Mouse (Mus musculus) embryo, embryonic 10 days (tissue): ENCODE data around the gene Eif4e2.
A peak's percentile ranks its signal among the peaks of the same experiment; 100 is the strongest.

ENCODE experiments used
- DNase-seq: peaks from one replicate; pipeline ENCODE4 v3.0.0-alpha.2; 2015; ENCODE audit warnings: low spot score

The Eif4e2 gene

DNA sequence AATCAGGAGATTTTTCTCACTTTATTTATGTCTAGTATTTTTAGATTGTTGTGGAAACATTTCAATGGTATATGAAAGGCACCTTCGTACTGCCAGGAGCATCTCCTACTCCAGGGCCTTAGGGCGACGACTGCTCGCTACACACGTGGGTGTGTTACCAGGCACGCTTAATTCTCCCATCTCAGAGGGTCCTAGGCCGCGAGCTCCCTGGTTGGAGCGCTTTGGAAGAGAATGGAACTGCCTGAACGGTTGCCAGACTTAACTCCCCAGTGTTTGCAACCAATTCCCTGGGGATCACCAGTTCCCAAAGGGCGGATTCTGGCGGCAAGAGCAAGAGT is 50.1 kb downstream of the Eif4e2 start:
- no peak for DNase-seq

DNA sequence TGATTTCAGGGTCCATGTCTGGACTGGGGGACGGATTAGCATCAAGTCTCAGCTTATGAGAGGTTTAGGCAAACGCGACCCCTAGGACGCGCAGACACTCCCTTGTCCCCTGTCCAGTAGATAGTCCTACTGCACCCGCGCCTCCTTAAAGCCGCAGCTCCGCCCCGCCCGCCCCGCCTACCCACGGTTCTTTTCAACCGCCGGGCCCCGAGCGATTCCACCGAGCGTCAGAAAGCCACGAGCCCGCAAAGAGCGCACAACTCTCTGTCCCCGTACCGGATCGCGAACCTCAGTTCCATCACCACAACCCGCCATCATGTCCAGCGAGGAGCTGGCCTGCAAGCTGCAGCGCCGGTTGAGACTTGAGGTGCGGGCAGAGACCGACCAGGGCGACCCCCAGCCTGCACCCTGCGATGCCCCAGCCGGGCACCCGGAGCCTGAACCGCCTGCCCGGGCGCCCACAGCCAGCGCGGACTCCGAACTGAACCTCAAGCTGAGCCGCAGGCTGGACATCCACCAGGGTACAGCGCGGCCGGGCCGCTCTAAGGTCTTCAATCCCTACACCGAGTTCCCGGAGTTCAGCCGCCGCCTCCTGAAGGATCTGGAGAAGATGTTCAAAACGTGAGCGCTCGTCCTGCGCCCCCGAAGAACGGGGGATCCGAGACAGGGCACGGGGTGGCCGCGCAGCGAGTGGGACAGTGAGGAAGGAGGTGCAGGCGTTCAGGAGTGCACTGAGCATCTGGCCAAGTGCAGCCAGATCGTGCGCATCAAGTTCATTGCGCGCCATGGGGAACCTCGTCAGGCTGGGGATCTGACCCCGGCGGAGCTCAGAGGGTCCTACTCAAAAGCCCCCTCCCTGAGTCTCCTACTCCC is 50.7 kb downstream of the Eif4e2 start, which contains the start of gene Efhd1:
Gene Efhd1 (plus strand): TSS at position 230 of the 873 bp plus-strand sequence.
- peak; percentile 49 for DNase-seq

DNA sequence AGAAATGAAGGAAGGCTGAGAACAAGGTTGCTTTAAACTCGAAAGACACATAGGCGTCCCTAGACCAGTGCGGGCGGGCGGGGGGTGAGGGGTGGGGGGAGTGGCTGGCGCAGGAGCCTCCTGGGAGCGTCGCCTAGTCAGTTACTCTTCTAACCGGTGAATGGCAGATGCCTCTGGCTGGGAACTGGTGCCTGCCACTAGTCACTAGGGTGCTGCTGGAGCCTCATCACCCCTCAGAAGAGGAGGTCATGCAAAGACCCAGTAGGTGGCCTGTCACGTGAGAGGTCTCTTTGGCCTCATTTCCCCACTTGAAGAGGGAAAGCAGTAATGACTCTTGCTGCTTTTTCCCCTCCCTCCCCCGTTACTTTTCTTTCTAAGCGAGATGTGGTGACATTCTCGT is 51.5 kb downstream of the Eif4e2 start:
- DNase-seq = no peak

DNA sequence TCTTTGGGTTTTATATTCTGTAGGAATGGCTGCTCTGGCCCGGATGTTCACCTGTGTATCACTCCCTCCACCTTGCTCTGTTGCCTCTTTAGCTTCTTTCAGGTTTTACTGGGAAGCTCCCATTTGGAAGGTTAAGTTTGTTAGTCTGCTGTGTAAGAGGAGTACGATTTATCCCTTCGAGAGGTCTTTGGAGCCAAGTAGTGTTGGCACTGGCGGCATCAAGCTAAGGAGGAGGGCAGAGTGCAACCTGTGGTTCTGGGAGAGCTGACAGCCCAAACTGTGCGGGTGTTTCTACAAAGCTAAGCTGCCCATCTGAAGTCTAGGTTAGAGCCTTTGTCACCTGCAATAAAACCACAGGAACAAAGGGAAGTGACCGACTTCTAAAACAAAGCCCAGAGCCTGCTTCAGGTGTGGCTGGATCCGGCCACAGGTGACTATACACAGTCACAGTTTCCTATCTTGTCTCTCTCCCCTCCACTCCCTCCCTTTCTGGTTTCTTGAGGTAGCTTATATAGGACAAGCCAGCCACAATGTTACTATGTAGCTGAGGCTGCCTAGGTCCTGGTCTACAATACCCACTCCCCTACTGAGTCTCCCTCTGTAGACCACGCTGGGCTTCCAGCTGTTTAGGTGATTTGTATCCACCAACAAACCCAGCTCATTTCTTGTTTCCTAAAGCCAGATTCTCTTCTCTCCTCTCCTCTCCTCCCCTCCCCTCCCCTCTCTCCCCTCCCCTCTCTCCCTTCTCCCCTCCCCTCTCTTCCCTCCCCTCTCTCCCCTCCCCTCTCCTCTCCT is 52.8 kb downstream of the Eif4e2 start:
- DNase-seq = no peak

DNA sequence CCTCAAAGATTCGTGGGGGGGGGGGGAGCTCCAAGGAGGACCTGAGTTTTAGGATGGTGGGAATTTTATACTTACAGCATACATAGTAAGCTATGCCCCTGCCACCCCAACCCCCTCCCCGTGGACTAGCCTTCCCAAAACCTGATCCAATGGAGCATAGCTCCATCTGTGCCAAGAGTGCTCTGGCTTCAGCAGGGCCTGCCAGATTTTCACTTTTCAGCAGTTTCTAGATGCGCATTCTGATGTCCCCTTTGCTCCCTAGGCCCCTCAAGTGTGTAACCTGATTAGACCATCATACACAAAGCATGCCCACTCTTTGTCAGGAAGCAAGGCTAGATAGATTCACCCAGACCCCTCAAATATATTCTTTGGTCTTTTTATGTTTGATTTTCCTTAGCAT is 56.5 kb downstream of the Eif4e2 start:
- no peak for DNase-seq

DNA sequence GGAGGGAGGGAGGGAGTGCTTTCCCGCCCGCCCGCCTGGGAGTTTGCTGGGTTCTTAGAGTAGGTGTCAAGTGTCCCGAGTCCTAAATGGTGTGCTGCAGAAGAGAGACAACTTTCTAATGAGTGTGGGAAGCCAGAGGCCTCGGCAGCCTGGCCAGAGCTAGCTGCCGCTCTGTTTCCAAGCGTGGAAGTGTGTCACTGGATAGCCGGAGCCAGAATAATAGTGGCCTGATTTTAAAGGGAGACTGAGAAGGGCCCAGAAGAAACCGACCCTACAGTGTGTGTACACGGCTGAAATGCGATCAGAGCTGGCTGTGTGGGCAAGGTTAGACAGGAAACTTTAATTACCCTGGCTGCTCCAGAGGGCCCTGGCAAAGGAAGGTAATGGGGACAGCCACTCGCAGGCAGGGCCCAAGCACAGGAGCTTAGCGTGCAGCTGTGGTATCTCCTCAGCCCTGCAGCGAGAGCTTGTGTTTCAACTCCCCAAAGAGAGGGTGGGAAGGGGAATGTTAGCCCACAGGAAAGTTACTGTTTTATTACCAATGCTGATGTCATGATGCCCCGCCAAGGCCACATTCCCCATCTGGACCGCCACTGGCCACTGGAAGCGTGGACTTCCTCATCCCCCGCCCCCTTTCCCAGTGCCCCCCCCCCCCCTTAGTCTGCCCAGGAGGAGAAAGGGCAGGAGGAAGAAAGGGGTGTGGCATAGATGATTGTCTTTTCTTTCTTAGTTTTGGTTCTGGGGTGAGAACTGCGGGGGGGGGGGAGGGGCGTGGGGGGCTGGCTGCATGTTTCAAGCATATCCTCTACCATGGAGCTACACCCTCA is 57.1 kb downstream of the Eif4e2 start:
- peak; percentile 62 for DNase-seq

DNA sequence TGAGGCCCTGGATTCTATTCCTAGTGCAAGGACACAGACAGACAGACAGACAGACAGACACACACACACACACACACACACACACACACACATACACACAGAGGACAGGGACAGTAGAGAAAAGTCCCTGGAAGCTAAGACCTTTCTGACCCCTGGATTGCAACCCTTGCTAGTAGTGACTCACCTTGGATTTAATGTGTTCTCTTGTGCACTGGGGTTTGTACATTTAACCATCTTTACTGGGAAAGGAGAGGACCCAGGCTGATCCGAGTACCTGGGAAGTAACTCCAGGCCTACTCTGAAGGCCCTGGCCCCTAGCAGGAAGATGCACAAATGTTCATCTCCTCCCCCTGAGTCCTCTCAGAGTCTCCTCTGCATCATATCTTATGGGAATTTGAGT is 57.9 kb downstream of the Eif4e2 start:
- no peak for DNase-seq

DNA sequence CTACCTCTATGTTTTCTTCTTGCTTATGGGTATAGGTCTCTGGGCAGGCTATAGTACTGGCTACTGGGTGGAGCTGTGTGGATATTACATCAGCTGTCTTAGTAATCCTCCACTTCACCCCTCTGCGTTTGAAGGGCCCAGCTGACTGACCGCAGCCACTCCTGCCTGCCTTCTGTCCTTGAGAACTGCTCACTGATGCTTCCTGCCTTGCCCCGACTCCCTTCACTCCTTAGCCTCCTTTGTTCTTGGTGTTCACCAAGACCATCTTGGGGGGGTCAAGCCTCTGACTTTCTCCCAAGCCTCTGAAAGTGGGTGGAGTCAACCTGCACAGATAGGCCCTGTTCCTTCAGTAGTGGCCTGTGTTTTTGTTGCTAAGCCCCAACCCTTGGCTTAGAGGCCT is 58.7 kb downstream of the Eif4e2 start:
- no peak for DNase-seq

DNA sequence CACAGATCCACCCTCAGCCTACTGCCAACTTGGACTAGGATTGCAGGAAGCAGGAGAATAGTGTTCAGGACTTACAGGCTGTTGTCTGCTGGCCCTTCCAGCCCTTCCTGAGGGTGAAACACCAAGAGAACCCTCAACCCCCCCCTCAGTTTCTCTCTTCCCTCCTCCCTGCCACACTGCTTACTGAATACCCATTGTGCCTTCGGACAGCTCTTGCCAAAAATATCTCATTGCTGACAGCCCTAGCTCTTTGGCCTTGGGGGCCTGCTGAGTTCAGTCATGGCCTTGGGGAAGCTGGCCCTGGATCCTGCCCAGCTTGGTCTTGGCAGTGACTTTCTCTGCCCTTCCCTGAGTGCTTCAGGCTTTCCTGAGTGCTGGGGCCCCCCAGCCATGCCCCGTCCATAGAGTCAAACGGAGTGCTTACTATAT is 59.8 kb downstream of the Eif4e2 start:
- DNase-seq = no peak

DNA sequence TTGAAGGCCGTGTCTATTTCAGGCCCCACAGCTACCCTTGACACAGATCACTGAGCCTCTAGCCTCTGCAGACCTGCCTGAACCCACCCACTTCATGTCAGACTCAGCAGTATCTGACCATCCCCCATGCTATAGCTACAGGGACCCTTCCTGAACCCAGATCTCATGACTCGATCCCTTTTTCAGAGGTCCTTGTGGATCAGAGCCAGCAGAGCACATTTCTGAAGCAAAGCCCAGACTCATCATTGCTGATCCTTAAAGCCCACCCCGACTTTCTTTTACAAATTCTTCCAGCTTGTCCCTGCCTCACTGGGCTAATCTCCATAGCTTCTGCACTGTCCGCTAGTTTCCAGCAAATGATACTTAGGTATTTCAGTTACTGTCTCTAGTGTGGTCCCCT is 60.4 kb downstream of the Eif4e2 start:
- DNase-seq = no peak

DNA sequence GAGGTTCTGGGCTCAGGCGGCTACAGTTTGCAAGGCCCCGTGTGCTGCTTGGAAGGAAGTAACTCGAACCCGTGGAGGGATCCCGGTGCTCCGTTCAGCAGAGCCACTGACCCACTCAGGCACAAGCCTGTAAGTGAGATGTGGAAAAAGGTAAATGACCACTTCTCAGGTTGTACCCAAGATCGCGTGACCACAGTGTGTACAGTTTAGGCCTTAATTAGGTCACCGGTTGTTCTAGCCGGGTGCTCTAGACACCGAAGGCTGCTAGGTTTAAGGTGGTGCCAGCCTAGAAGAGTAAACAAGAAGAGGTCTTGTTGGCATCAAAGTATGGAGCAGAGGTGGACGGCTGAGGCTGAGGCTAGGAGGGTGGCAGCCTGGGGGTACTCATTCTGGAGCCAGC is 61.4 kb downstream of the Eif4e2 start:
- DNase-seq = no peak

DNA sequence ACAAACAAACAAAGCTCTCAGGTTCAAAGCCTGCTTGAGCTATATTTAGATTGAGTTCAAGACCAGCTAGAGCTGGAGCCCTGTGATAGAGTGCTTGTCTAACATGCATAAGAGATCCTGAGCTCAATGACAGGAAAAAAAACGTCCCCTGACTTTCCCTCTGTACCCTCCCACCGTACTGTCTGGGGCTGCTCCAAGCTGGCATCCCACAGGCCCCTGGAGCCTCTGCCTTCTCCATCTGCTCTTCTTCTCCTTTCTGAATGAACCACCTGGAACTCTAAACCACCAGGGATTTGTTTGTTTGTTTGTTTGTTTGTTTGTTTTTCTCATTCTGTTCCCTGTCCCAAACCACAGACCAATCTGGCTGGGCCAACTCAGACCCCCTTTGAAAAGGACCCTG is 62.3 kb downstream of the Eif4e2 start:
- DNase-seq = no peak

DNA sequence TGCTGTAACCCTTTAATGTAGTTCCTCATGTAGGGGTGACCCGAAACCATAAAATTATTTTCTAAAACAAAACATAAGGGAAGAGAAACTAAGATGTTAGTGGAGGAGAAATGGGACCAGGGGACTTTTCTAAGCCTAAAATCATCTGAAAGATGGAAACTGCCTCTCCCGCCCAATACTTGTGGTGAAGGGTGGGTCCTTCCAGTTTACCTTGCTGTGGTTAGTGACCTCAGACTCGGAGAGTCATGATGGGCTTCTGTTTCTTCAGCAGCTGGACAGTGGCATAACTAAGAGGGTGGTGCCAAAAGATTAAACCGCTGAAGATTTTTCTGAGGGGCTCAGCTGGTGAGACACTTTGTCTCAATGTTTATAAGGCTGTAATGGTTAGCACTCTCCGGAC is 66.6 kb downstream of the Eif4e2 start:
- no peak for DNase-seq

DNA sequence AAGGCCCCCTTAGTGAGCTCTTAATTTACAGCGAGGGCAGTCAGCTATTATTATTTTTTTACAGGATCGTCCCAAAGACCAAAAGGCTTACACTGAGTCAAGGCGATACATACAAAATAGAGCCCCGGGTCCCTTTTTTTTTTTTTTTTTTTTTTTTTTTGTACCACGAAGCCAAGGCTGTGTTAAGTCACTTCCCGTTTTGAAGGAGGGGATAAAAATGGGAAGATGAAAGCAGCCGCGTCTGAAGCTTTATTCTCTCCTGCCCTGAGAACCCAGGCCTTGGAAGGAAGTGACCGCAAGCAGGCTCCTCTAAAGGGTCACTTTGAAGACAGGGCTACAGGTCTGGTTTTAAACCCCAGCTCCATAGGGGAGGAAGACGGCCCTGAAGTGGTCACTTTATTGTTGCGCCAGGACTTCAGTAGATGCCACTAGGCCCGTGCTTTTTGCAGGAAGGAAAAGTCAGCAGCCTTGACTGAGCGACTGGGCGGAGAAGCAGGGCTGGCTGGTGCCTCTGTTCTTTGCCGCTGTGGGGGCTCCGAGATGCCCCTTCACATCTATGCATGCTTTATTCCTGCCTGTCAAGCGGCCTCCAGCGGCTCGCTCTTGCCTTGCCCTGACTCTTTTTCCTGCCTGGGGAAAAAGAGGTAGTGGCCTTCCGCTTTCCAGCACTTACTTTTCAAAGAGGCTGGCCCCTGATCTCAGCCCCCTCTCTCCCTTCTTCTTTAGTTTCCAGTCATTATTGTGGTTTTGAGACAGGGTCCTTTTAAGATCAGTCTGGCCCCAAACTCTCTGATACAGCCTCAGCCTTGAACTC is 68.1 kb downstream of the Eif4e2 start:
- DNase-seq = no peak

DNA sequence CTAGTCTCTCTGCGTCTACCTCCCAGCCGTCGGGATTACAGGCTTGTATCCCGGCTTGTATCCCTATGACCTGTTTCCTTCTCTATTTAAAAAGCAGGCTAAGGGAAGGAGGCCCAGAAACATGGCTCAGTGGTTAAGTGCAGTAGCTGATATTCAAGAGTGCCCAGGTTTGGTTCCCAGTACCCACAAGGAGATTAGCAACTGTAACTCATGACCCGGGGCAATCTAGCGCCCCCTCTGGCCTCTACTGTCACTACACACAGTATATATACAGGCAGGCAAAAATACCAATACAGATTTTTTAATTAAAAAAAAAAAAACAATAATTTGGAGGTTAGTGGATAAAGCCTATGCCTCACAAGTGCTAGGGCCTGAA is 68.7 kb downstream of the Eif4e2 start:
- no peak for DNase-seq

DNA sequence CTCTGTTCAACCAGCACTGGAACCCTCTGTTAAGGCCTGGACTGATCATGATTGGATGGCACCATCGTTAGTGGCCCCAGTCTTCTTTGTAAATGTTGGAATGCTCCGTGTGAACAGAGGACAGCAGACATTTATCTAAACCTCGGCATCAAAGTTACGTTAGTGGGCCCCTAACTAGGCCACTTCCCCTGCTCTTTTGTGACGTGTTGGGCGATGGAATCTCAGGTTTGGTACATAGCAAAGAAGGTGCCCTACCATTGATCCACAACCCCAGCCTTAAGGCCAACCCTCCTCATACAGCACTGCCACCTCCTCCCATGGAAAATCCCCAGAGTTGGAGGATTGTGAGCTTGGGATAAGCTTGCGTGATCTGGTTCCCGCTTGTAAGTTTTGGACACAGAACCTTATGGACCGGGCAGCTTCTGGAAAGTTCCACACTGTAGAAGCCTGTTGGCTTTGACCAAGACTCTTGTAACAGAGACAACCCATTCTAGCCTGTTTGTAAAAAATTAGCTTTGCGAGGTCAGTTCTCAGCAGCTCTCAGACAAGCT is 69.8 kb downstream of the Eif4e2 start:
- no peak for DNase-seq

DNA sequence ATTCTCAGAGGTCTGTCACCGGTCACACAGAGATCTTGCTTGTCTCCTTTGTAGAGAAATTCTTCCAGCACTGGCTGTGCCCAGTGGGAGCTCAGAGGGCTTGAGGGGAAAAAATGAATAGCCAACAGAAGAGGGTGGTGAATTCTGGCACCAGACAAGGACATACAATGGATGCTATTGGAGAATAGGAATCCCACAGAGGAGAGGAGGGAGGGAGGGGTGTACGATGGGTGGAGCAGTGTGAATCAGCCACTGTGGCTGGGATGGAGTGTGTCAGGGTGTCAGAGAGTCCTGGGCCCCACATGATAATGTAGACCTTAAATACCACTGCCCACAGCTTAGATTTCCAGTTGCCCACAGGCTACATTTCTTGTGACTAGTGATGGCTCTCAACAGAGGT is 73.4 kb downstream of the Eif4e2 start:
- DNase-seq = no peak
